Mouse (Mus musculus): Measurements from ENCODE around the gene Mrps17. TPM values are rescaled to one million over a fixed set of nuclear protein-coding genes. Genes with fewer than 3 reads are reported as not detected.

The Mrps17 gene
- polyA plus RNA-seq, 1 experiment from 2014 or later, result 131 TPM

GRCm38 (mm10) chr5:129742903-129743488 lies 27.7 kb downstream of the Mrps17 start:
- Histone ChIP-seq H3K27ac (peak overlapping the region; percentile 86), H3K36me3 (peaks cover 27% of the 10 kb centered on the region), H3K9ac (no peak overlapping the region), H3K4me3 (replicated peaks) (no peak overlapping the region), H3K4me1 (replicated peaks) (peaks cover 34% of the 10 kb centered on the region), H3K9me3 (replicated peaks) (no peaks in the 10 kb centered on the region), H3K27me3 (no peaks in the 10 kb centered on the region), H3K4me2 (peak overlapping the region; percentile 47)
- 15% methylated on average over 7 of the region's 7 CpGs for WGBS (ENCODE audit: insufficient replicate concordance)
- ATAC-seq (ENCODE audit: low read depth), result peak; percentile 97
- DNase-seq, result peak; percentile 60

- no peaks in the 10 kb centered on the region for H3K9me3 ChIP-seq (replicated peaks)
- H3K4me1 ChIP-seq (replicated peaks), result peaks cover 34% of the 10 kb centered on the region
- no peaks in the 10 kb centered on the region for H3K27me3 ChIP-seq
- no peak for DNase-seq
- peak overlapping the region; percentile 55 for H3K9ac ChIP-seq
- WGBS (ENCODE audit: insufficient replicate concordance), result 27% methylated on average over 6 of the region's 6 CpGs
- H3K36me3 ChIP-seq, result peaks cover 35% of the 10 kb centered on the region
- peak overlapping the region; percentile 86 for H3K27ac ChIP-seq
- peak overlapping the region; percentile 47 for H3K4me2 ChIP-seq
- no peak overlapping the region for H3K4me3 ChIP-seq (replicated peaks)
- peak; percentile 42 for ATAC-seq (ENCODE audit: low read depth)
Observed at GRCm38 (mm10) chr5:129744050-129744449, 28.8 kb downstream of the Mrps17 start.

- Histone ChIP-seq H3K4me3 (replicated peaks) (no peak overlapping the region), H3K4me2 (no peak overlapping the region), H3K9me3 (replicated peaks) (no peaks in the 10 kb centered on the region), H3K36me3 (peaks cover 7% of the 10 kb centered on the region; the same call in 1 of the 2 replicates), H3K27ac (no peak overlapping the region), H3K27me3 (no peaks in the 10 kb centered on the region), H3K9ac (no peak overlapping the region), H3K4me1 (replicated peaks) (peaks cover 7% of the 10 kb centered on the region; the same call in 1 of the 2 replicates)
- WGBS (ENCODE audit: insufficient replicate concordance), result 89% methylated on average over 20 of the region's 20 CpGs
- DNase-seq (no peak), ATAC-seq (ENCODE audit: low read depth) (no peak)
Observed at GRCm38 (mm10) chr5:129756886-129757285, 41.6 kb downstream of the Mrps17 start.

DNA sequence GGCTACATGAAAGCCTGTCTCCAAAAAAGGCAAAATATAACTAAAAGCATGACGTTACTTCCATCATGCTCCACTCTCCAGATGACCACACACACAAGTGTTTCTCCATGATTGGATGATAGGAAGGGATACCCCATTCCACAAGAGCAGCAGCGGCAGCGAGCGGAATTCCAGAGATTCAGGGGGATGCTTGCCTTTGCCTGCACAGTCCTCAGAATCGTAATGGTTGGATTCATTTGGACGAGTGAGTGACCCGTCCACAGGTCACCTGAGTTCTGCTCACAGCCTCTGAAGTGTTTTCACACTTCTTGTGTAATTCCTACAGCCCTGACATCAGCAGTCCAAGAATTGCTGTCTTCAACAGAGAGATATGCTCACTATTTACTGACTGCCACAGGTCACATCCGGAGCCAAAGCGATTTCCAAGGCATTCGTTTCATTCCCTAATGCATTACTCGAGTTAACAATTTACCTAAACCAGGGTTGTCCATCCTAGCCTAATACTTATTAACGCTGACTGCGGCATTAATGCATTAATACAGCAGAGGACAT lies 44.7 kb downstream of the Mrps17 start:
- DNase-seq (no peak), ATAC-seq (ENCODE audit: low read depth) (no peak)
- Histone ChIP-seq H3K4me1 (replicated peaks) (peaks cover 7% of the 10 kb centered on the region; the same call in 1 of the 2 replicates), H3K36me3 (peaks cover 13% of the 10 kb centered on the region), H3K4me3 (replicated peaks) (no peak overlapping the region), H3K9ac (no peak overlapping the region), H3K4me2 (no peak overlapping the region), H3K27ac (no peak overlapping the region), H3K27me3 (no peaks in the 10 kb centered on the region), H3K9me3 (replicated peaks) (no peaks in the 10 kb centered on the region)
- 75% methylated on average over 13 of the region's 13 CpGs for WGBS (ENCODE audit: insufficient replicate concordance)

- H3K27me3 ChIP-seq, result no peaks in the 10 kb centered on the region
- 75% methylated on average over 18 of the region's 18 CpGs for WGBS (ENCODE audit: insufficient replicate concordance)
- no peak for ATAC-seq (ENCODE audit: low read depth)
Observed at GRCm38 (mm10) chr5:129761865-129762540, 46.7 kb downstream of the Mrps17 start.

GRCm38 (mm10) chr5:129770443-129771355 lies 55.4 kb downstream of the Mrps17 start:
- Histone ChIP-seq H3K27ac (no peak overlapping the region), H3K9ac (no peak overlapping the region), H3K27me3 (no peaks in the 10 kb centered on the region), H3K4me1 (replicated peaks) (peaks cover 14% of the 10 kb centered on the region), H3K4me2 (no peak overlapping the region), H3K9me3 (replicated peaks) (no peaks in the 10 kb centered on the region), H3K36me3 (peaks cover 57% of the 10 kb centered on the region), H3K4me3 (replicated peaks) (no peak overlapping the region)
- WGBS (ENCODE audit: insufficient replicate concordance), result 78% methylated on average over 23 of the region's 23 CpGs
- DNase-seq (no peak), ATAC-seq (ENCODE audit: low read depth) (no peak)

More at GRCm38 (mm10) chr5:129761865-129762540, 46.7 kb downstream of the Mrps17 start:
- H3K27ac ChIP-seq, result no peak overlapping the region
- H3K9ac ChIP-seq, result no peak overlapping the region
- no peak overlapping the region for H3K4me3 ChIP-seq (replicated peaks)
- peaks cover 7% of the 10 kb centered on the region; the same call in 1 of the 2 replicates for H3K4me1 ChIP-seq (replicated peaks)
- H3K4me2 ChIP-seq, result no peak overlapping the region
- no peaks in the 10 kb centered on the region for H3K9me3 ChIP-seq (replicated peaks)
- H3K36me3 ChIP-seq, result peaks cover 23% of the 10 kb centered on the region
- no peak for DNase-seq

Other genes starting within 250 kb of the Mrps17 start
- gene Sfswap, start 214.3 kb upstream of the Mrps17 start, polyA plus RNA-seq (2015; fragmentation: Nextera tagmentation; extraction: Ambion mirVana), result 16.0 and 20.7 TPM in 2 replicates
- gene Mmp17, start 131.3 kb upstream of the Mrps17 start, polyA plus RNA-seq (2015; fragmentation: Nextera tagmentation; extraction: Ambion mirVana), result 0.25 and 0.30 TPM in 2 replicates
- 0.73 and 0.94 TPM in 2 replicates for gene Zfp11, start 45.4 kb upstream of the Mrps17 start, polyA plus RNA-seq (2015; fragmentation: Nextera tagmentation; extraction: Ambion mirVana)
- gene Sept14, start 7.0 kb upstream of the Mrps17 start, polyA plus RNA-seq (2015; fragmentation: Nextera tagmentation; extraction: Ambion mirVana), result not detected in 2 replicates
- 28.4 and 29.7 TPM in 2 replicates for gene Nipsnap2, start 9.6 kb downstream of the Mrps17 start, polyA plus RNA-seq (2015; fragmentation: Nextera tagmentation; extraction: Ambion mirVana)
- gene Psph, start 72.0 kb downstream of the Mrps17 start, polyA plus RNA-seq (2015; fragmentation: Nextera tagmentation; extraction: Ambion mirVana), result 82.6 and 91.1 TPM in 2 replicates
- 24.9 and 35.0 TPM in 2 replicates for gene Sumf2, start 131.5 kb downstream of the Mrps17 start, polyA plus RNA-seq (2015; fragmentation: Nextera tagmentation; extraction: Ambion mirVana)
- gene Chchd2, start 172.0 kb downstream of the Mrps17 start, polyA plus RNA-seq (2015; fragmentation: Nextera tagmentation; extraction: Ambion mirVana), result 596 and 645 TPM in 2 replicates
- gene Zbed5, start 180.2 kb downstream of the Mrps17 start, polyA plus RNA-seq (2015; fragmentation: Nextera tagmentation; extraction: Ambion mirVana), result 1.00 and 1.1 TPM in 2 replicates
- 0.18 and 0.22 TPM in 2 replicates for gene Phkg1, start 183.1 kb downstream of the Mrps17 start, polyA plus RNA-seq (2015; fragmentation: Nextera tagmentation; extraction: Ambion mirVana)
- 0.31 and 1.0 TPM in 2 replicates for gene Nupr1l, start 193.0 kb downstream of the Mrps17 start, polyA plus RNA-seq (2015; fragmentation: Nextera tagmentation; extraction: Ambion mirVana)
- 22.9 and 29.4 TPM in 2 replicates for gene Vkorc1l1, start 226.5 kb downstream of the Mrps17 start, polyA plus RNA-seq (2015; fragmentation: Nextera tagmentation; extraction: Ambion mirVana)